Mouse (Mus musculus) neural tube, embryonic 11.5 days (tissue): ENCODE results near the gene Optn. TPM values are rescaled to one million over a fixed set of nuclear protein-coding genes. Genes with fewer than 3 reads are reported as not detected.

Experiments
- polyA plus RNA-seq: library from polyadenylated mRNA; unstranded; fragments of >200 nt; fragmentation: Nextera tagmentation; extraction: Ambion mirVana; gene quantifications from 2 replicates; pipeline ENCODE4 v1.2.1, GENCODE M21; 2014

Gene Optn
- polyA plus RNA-seq, 1 experiment from 2014 or later = 5.7 TPM

Other genes with a start within 250 kb of the Optn start
- 123 and 126 TPM in 2 replicates for gene Sephs1, start 182.5 kb downstream of the Optn start, polyA plus RNA-seq
- gene Phyh, start 145.0 kb downstream of the Optn start, polyA plus RNA-seq = 39.5 and 41.7 TPM in 2 replicates
- gene Ucma, start 87.9 kb downstream of the Optn start, polyA plus RNA-seq = 0.34 and 0.42 TPM in 2 replicates
- gene Mcm10, start 51.3 kb downstream of the Optn start, polyA plus RNA-seq = 44.4 and 50.0 TPM in 2 replicates
- gene Ccdc3, start 73.7 kb upstream of the Optn start, polyA plus RNA-seq = 3.9 and 4.5 TPM in 2 replicates